Mouse (Mus musculus) heart, postnatal 10 days (tissue): ENCODE data around the gene Plcb2. TPM values are rescaled to one million over a fixed set of nuclear protein-coding genes. Genes with fewer than 3 reads are reported as not detected.

Experiments used
- DNase-seq, 2 experiments: peaks; one replicate each; pipeline ENCODE4 v3.0.0; 2021
- intact Hi-C: fragments of 180-260 bp; cut with DNase I; formaldehyde crosslinking; loops from one replicate; pipeline ENCODE4 v1.15.1; 2025
- total RNA-seq, 2 experiments: library from RNA; stranded (reverse); gene quantifications; 2 replicates each; pipeline ENCODE4 v1.2.3; 2021

Plcb2 gene
- total RNA-seq, 2 experiments from 2014 or later = 1.9 to 2.4 TPM

GRCm38 (mm10) chr2:118723693-118724486 lies 4.3 kb downstream of the Plcb2 start:
- intact Hi-C loops = no loop called here
- DNase-seq = no peak

- DNase-seq = peak; percentile 88 to 89
- intact Hi-C loops = no loop called here
Observed at GRCm38 (mm10) chr2:118716677-118717076, 11.6 kb downstream of the Plcb2 start.

- DNase-seq = no peak
- intact Hi-C loops = no loop called here
Observed at GRCm38 (mm10) chr2:118714230-118714629, 14.0 kb downstream of the Plcb2 start.

- intact Hi-C loops = no loop called here
- no peak for DNase-seq
Observed at GRCm38 (mm10) chr2:118713631-118714030, 14.6 kb downstream of the Plcb2 start.

- intact Hi-C loops = no loop called here
- peak; percentile 54 to 64 for DNase-seq
Observed at GRCm38 (mm10) chr2:118711038-118711494, 17.2 kb downstream of the Plcb2 start.

GRCm38 (mm10) chr2:118709655-118710221 lies 18.5 kb downstream of the Plcb2 start:
- intact Hi-C loops = no loop called here

GRCm38 (mm10) chr2:118708472-118708871 lies 19.8 kb downstream of the Plcb2 start:
- intact Hi-C loops = no loop called here
- peak in 1 of 2 experiments; percentile 50 for DNase-seq

More at GRCm38 (mm10) chr2:118709655-118710221, 18.5 kb downstream of the Plcb2 start:
- no peak for DNase-seq

- intact Hi-C loops = no loop called here
- no peak for DNase-seq
Observed at GRCm38 (mm10) chr2:118706436-118706835, 21.8 kb downstream of the Plcb2 start.

GRCm38 (mm10) chr2:118703913-118704730 lies 24.1 kb downstream of the Plcb2 start, which contains the start of gene Ankrd63:
TSS of gene Ankrd63 (minus strand) at chr2:118703963.
- DNase-seq = no peak
- intact Hi-C loops = no loop called here

- peak; percentile 62 to 64 for DNase-seq
- intact Hi-C loops = no loop called here
Observed at GRCm38 (mm10) chr2:118702883-118703761, 25.1 kb downstream of the Plcb2 start.

GRCm38 (mm10) chr2:118701971-118702882 lies 26.0 kb downstream of the Plcb2 start:
- no peak for DNase-seq
- intact Hi-C loops = loop anchor here (1.0 kb wide), 1 partner anchor 181 kb away; no protein-coding TSS in a partner anchor

GRCm38 (mm10) chr2:118701161-118701560 lies 27.1 kb downstream of the Plcb2 start:
- no peak for DNase-seq
- intact Hi-C loops = loop anchor here (1.0 kb wide), 1 partner anchor 182 kb away; no protein-coding TSS in a partner anchor

- intact Hi-C loops = loop anchor here (1.0 kb wide), 3 partner anchors 30 to 183 kb away; no protein-coding TSS in a partner anchor
- peak; percentile 91 to 94 for DNase-seq
Observed at GRCm38 (mm10) chr2:118700179-118701062, 27.8 kb downstream of the Plcb2 start.

GRCm38 (mm10) chr2:118697955-118698354 lies 30.3 kb downstream of the Plcb2 start:
- DNase-seq = peak in 1 of 2 experiments; percentile 25
- intact Hi-C loops = loop anchor here (5.0 kb wide), 1 partner anchor 211 kb away; no protein-coding TSS in a partner anchor

GRCm38 (mm10) chr2:118697311-118697877 lies 30.8 kb downstream of the Plcb2 start:
- intact Hi-C loops = loop anchor here (5.0 kb wide), 1 partner anchor 210 kb away; no protein-coding TSS in a partner anchor
- no peak for DNase-seq

- peak in 1 of 2 experiments; percentile 45 for DNase-seq
- intact Hi-C loops = loop anchor here (5.0 kb wide), 1 partner anchor 209 kb away; no protein-coding TSS in a partner anchor
Observed at GRCm38 (mm10) chr2:118696451-118697308, 31.6 kb downstream of the Plcb2 start.
